22 mouse cellular contexts compared by ENCODE assay signal in genomic region chr10:69366208-69366607, GRCm38 (mm10). TPM values are rescaled to one million over a fixed set of nuclear protein-coding genes. Genes with fewer than 3 reads are reported as not detected.
A peak's percentile ranks its signal among the peaks of the same experiment; 100 is the strongest.
DNase-seq lines count a peak whose midpoint lies in the region; TF ChIP-seq lines count a peak whose summit lies in the region.
"Had no signal": no experiment of that assay in that cellular context is flagged by ENCODE, and none has a peak within 500 bp of the region (broad histone marks: within the 10 kb centered on the region; RNA-seq: fewer than 3 reads in every experiment).

No protein-coding gene starts in this region.

- H3K4me3 ChIP-seq in lung, adult 2 months (replicated peaks; ENCODE audit: extremely low read depth, low read depth, low read length): no peak overlapping the region
- H3K4me3 ChIP-seq: erythroblast, embryonic 14.5 days; gastrocnemius, adult 2 months; hindbrain, embryonic 10.5 days; hindbrain, embryonic 15.5 days; layer of hippocampus, adult 2 months; left cerebral cortex, adult 2 months; limb, embryonic 12.5 days; liver, embryonic 15.5 days; lung, embryonic 15.5 days; stomach, embryonic 15.5 days had no signal

- no peaks in the 10 kb centered on the region for H3K4me1 ChIP-seq in lung, adult 2 months (ENCODE audit: control insufficient read depth, insufficient read depth, low read length)
- H3K4me1 ChIP-seq: hindbrain, embryonic 10.5 days; hindbrain, embryonic 15.5 days; limb, embryonic 12.5 days; liver, embryonic 15.5 days; lung, embryonic 15.5 days; stomach, embryonic 15.5 days had no signal

- DNase-seq in gastrocnemius, postnatal 14 days: peak; percentile 12
- DNase-seq in gastrocnemius, postnatal 10 days: no peak
- peak; percentile 9 to 25 for DNase-seq in heart, postnatal 14 days
- DNase-seq in heart, postnatal 25 days (ENCODE audit: low spot score): no peak
- peak; percentile 19 to 40 for DNase-seq in kidney, postnatal 25 days
- DNase-seq in kidney, adult 18-20 months: no peak
- no peak for DNase-seq in lung, adult 2 months
- DNase-seq: cerebellum, adult 2 months; gastrocnemius, adult 2 months; right cerebral cortex, postnatal 25 days; thymus, adult 18-20 months; thymus, postnatal 36 days had no signal

- no peak for TF ChIP-seq CTCF in lung, adult 2 months (IDR thresholded peaks at IDR 0.05; ENCODE audit: insufficient read depth, low read length)

- 75% methylated on average over 11 of the region's 11 CpGs for WGBS in lung, adult 2 months

- no peak for TF ChIP-seq POLR2A in lung, adult 2 months (IDR thresholded peaks at IDR 0.05; ENCODE audit: borderline replicate concordance, extremely low read depth, low read depth, low read length)

- intact Hi-C loops in gastrocnemius, postnatal 14 days (cut with DNase I; ENCODE audit: low total_unique reads): no loop called here
- intact Hi-C loops in heart, postnatal 14 days (cut with DNase I): no loop called here
- intact Hi-C loops in heart, postnatal 25 days (cut with DNase I): no loop called here

RNA-seq across cellular contexts. Expression of gene Cdk1, which starts 13.5 kb away (rescaled TPM):
- 10 to 100 TPM; 11.0 to 12.6 TPM for total RNA-seq in gastrocnemius, postnatal 14 days (2021)
- total RNA-seq in gastrocnemius, postnatal 10 days (2021): 10 to 100 TPM; 25.5 to 25.9 TPM
- total RNA-seq in heart, postnatal 14 days (2021): 10 to 100 TPM; 10.4 to 16.0 TPM
- 1 to 10 TPM; 2.2 to 2.8 TPM for total RNA-seq in heart, postnatal 25 days (2021)
- 2.9 and 5.8 TPM in 2 replicates for polyA plus RNA-seq in lung, adult 2 months (2012; rRNA removed)
- total RNA-seq: gastrocnemius, adult 2 months had no signal

RNA-seq across cellular contexts. Expression of gene Ank3, which starts 32.4 kb away (rescaled TPM):
- 100 to 1,000 TPM in 1 of 2 experiments, 10 to 100 TPM in 1; 78.4 to 112 TPM for total RNA-seq in gastrocnemius, postnatal 14 days (2021)
- 10 to 100 TPM; 82.7 to 83.3 TPM for total RNA-seq in gastrocnemius, postnatal 10 days (2021)
- 10 to 100 TPM; 78.4 to 78.6 TPM for total RNA-seq in heart, postnatal 14 days (2021)
- total RNA-seq in heart, postnatal 25 days (2021): 10 to 100 TPM; 77.8 to 89.0 TPM
- polyA plus RNA-seq in lung, adult 2 months (2012; rRNA removed): 19.2 and 23.3 TPM in 2 replicates
- total RNA-seq: megakaryocyte, adult 5-6 weeks had no signal

Comparison
In these comparisons a context has a peak if more than half of its experiments do, and no peak if none do; other contexts are left out.
1. DNase-seq: peak in gastrocnemius, postnatal 14 days (single experiment), heart, postnatal 14 days (2 of 2) and kidney, postnatal 25 days (2 of 2); none in gastrocnemius, postnatal 10 days (single experiment), heart, postnatal 25 days (single experiment), kidney, adult 18-20 months (single experiment) and lung, adult 2 months (single experiment).